Mouse (Mus musculus) lung, postnatal 0 days (tissue): ENCODE results near the gene Tifa.

Experiments
- CTCF ChIP-seq: IDR thresholded peaks from 2 replicates; pipeline ENCODE4 v1.5.1; 2016; ENCODE audit warnings: antibody characterized with exemption, mild to moderate bottlenecking
- EP300 ChIP-seq: IDR thresholded peaks from 2 replicates; pipeline ENCODE4 v1.6.1; 2016; ENCODE audit warnings: antibody characterized with exemption, mild to moderate bottlenecking, control low read depth

DNA sequence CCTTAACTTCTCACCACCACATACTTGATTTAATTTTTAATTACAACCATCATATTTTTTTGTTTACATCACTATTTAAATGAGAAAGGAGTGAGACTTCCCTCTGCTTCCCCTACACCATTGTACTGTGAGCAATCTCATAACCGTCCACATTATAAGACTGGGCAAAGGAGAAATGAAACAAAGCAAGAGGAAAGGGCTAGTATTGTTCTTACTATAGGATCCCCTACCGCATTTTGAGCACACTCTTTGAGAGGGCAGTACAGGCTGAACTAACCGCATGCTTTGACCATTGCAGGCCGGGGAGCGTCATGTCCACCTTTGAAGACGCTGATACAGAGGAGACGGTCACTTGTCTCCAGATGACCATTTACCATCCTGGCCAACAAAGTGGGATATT, 6.7 kb downstream of the Tifa start:
- TF ChIP-seq CTCF (no peak), EP300 (no peak)
